Mouse (Mus musculus) erythroblast, adult 5-6 weeks (primary cell): ENCODE measurements around the gene Rasa3. TPM values are rescaled to one million over a fixed set of nuclear protein-coding genes. Genes with fewer than 3 reads are reported as not detected.

Experiments used
- ATAC-seq: replicated peaks from 2 replicates; pipeline ENCODE4 v1.8.0; 2016; ENCODE audit warnings: moderate number of reproducible peaks, mild to moderate bottlenecking, moderate TSS enrichment, inconsistent platforms; ENCODE audit not compliant: poor library complexity, low FRiP score, severe bottlenecking
- total RNA-seq, 2 experiments: library from RNA; stranded (forward) in 1 of 2; stranded (reverse) in 1 of 2; fragments of 150-400 nt in 1 of 2; fragments of 200-764, 138-1000 nt in 1 of 2; gene quantifications; 2 replicates each; pipeline versions ENCODE4 v1.2.3 to v1.2.4; 2015 to 2017; ENCODE audit warnings: low replicate concordance in 2 of 2

The Rasa3 gene
- total RNA-seq, 2 experiments from 2014 or later = 4.8 to 19.5 TPM

GRCm38 (mm10) chr8:13529011-13529840 lies 148.2 kb downstream of the Rasa3 start:
- no peak for ATAC-seq

- ATAC-seq = no peak
Observed at GRCm38 (mm10) chr8:13521392-13521791, 156.0 kb downstream of the Rasa3 start.

GRCm38 (mm10) chr8:13520349-13520748 lies 157.1 kb downstream of the Rasa3 start:
- no peak for ATAC-seq

- no peak for ATAC-seq
Observed at GRCm38 (mm10) chr8:13519503-13519902, 157.9 kb downstream of the Rasa3 start.

GRCm38 (mm10) chr8:13517284-13517781 lies 160.1 kb downstream of the Rasa3 start:
- ATAC-seq = no peak

Other genes with a start within 250 kb of the Rasa3 start
- not detected in 2 replicates for gene Tmem255b, start 242.4 kb downstream of the Rasa3 start, total RNA-seq (2015; ENCODE audit: low replicate concordance)
- gene Tmem255b, start 242.4 kb downstream of the Rasa3 start, total RNA-seq (2017; ENCODE audit: low replicate concordance) = not detected in 2 replicates
- not detected in 2 replicates for gene Gas6, start 183.1 kb downstream of the Rasa3 start, total RNA-seq (2015; ENCODE audit: low replicate concordance)
- 0.09 and 3.1 TPM in 2 replicates for gene Gas6, start 183.1 kb downstream of the Rasa3 start, total RNA-seq (2017; ENCODE audit: low replicate concordance)
- gene 1700029H14Rik, start 115.1 kb downstream of the Rasa3 start, total RNA-seq (2015; ENCODE audit: low replicate concordance) = not detected in 2 replicates
- not detected in 2 replicates for gene 1700029H14Rik, start 115.1 kb downstream of the Rasa3 start, total RNA-seq (2017; ENCODE audit: low replicate concordance)
- gene Cfap97d2, start 28.3 kb upstream of the Rasa3 start, total RNA-seq (2015; ENCODE audit: low replicate concordance) = not detected in 2 replicates
- not detected in 2 replicates for gene Cfap97d2, start 28.3 kb upstream of the Rasa3 start, total RNA-seq (2017; ENCODE audit: low replicate concordance)
- 25.0 and 26.8 TPM in 2 replicates for gene Cdc16, start 80.1 kb upstream of the Rasa3 start, total RNA-seq (2015; ENCODE audit: low replicate concordance)
- gene Cdc16, start 80.1 kb upstream of the Rasa3 start, total RNA-seq (2017; ENCODE audit: low replicate concordance) = 12.3 and 16.0 TPM in 2 replicates
- 9.2 and 10.6 TPM in 2 replicates for gene Upf3a, start 108.0 kb upstream of the Rasa3 start, total RNA-seq (2015; ENCODE audit: low replicate concordance)
- 10.2 and 15.3 TPM in 2 replicates for gene Upf3a, start 108.0 kb upstream of the Rasa3 start, total RNA-seq (2017; ENCODE audit: low replicate concordance)
- not detected in 2 replicates for gene AF366264, start 160.8 kb upstream of the Rasa3 start, total RNA-seq (2015; ENCODE audit: low replicate concordance)
- gene AF366264, start 160.8 kb upstream of the Rasa3 start, total RNA-seq (2017; ENCODE audit: low replicate concordance) = not detected in 2 replicates
- gene Champ1, start 192.0 kb upstream of the Rasa3 start, total RNA-seq (2015; ENCODE audit: low replicate concordance) = 3.6 and 6.3 TPM in 2 replicates
- 5.4 and 6.9 TPM in 2 replicates for gene Champ1, start 192.0 kb upstream of the Rasa3 start, total RNA-seq (2017; ENCODE audit: low replicate concordance)
- 1.3 TPM in 1 of 2 replicates, not detected in the other for gene Coprs, start 212.7 kb upstream of the Rasa3 start, total RNA-seq (2015; ENCODE audit: low replicate concordance)
- gene Coprs, start 212.7 kb upstream of the Rasa3 start, total RNA-seq (2017; ENCODE audit: low replicate concordance) = not detected in 2 replicates